Mouse (Mus musculus) forebrain, postnatal 0 days (tissue): ENCODE measurements at regions not wholly inside any gene's neighbourhood (a gene's known extent, or its start where the extent isn't known, plus 50 kb on each side); places are given as distances from the start of the nearest gene placed in this dataset.

ENCODE experiments used
- ATAC-seq: fragments of 200-750 bp; cut with Nextera tagmentation; 2 replicates; pipeline ENCODE4 v1.8.0; 2017; ENCODE audit warnings: mild to moderate bottlenecking, moderate library complexity
- DNase-seq: peaks from one replicate; pipeline ENCODE4 v3.0.0-alpha.2; 2015
- H3K27ac ChIP-seq: fragments of 300-500 bp; sonication (generic); 2 replicates; pipeline ENCODE4 v1.5.1; 2014; ENCODE audit warnings: low read depth, mild to moderate bottlenecking, antibody characterized with exemption, low read length, moderate library complexity, mixed read lengths
- H3K27me3 ChIP-seq: fragments of 300-500 bp; sonication (generic); 2 replicates; pipeline ENCODE4 v1.6.1; 2014; ENCODE audit warnings: mild to moderate bottlenecking, low read length, mixed read lengths; ENCODE audit not compliant: insufficient read depth
- H3K36me3 ChIP-seq: fragments of 300-500 bp; sonication (generic); 2 replicates; pipeline ENCODE4 v1.6.1; 2014; ENCODE audit warnings: mild to moderate bottlenecking, moderate library complexity; ENCODE audit not compliant: insufficient read depth
- H3K4me1 ChIP-seq: fragments of 300-500 bp; sonication (generic); 2 replicates; pipeline ENCODE4 v1.6.1; 2014; ENCODE audit warnings: antibody characterized with exemption; ENCODE audit not compliant: insufficient read depth
- H3K4me2 ChIP-seq: fragments of 300-500 bp; sonication (generic); 2 replicates; pipeline ENCODE4 v1.6.1; 2014; ENCODE audit warnings: low read depth, mild to moderate bottlenecking, moderate library complexity
- H3K4me3 ChIP-seq: fragments of 300-500 bp; sonication (generic); 2 replicates; pipeline ENCODE4 v1.5.1; 2014; ENCODE audit warnings: low read depth, low read length, mixed read lengths
- H3K9ac ChIP-seq: fragments of 300-500 bp; sonication (generic); 2 replicates; pipeline ENCODE4 v1.6.1; 2014; ENCODE audit warnings: mild to moderate bottlenecking
- H3K9me3 ChIP-seq: fragments of 300-500 bp; sonication (generic); 2 replicates; pipeline ENCODE4 v1.6.1; 2016; ENCODE audit warnings: low read length
- CTCF ChIP-seq: sonication (generic); IDR thresholded peaks from 2 replicates; pipeline ENCODE4 v1.5.1; 2016; ENCODE audit warnings: antibody characterized with exemption, control low read depth, low read depth
- whole genome bisulfite sequencing: fragments of 180-500 bp; shearing (Covaris S2); extraction: QIAGEN DNeasy Blood & Tissue Kit; methylation state at CpG from one replicate; pipeline ENCODE4 v1.1.7; 2014; 5-methylcytosine and 5-hydroxymethylcytosine counted together

GRCm38 (mm10) chr12:70588234-70588633, 135.3 kb downstream of the Tmx1 start:
- TF ChIP-seq CTCF = no peak
- 85% methylated on average over 3 of the region's 3 CpGs for WGBS
- Histone ChIP-seq H3K36me3 (no peaks in the 10 kb centered on the region), H3K27me3 (no peaks in the 10 kb centered on the region), H3K4me2 (no peak overlapping the region), H3K9me3 (no peaks in the 10 kb centered on the region), H3K27ac (no peak overlapping the region), H3K4me1 (no peaks in the 10 kb centered on the region), H3K4me3 (no peak overlapping the region), H3K9ac (no peak overlapping the region)
- no peak for ATAC-seq
- no peak for DNase-seq

- Histone ChIP-seq H3K4me1 (no peaks in the 10 kb centered on the region), H3K9me3 (no peaks in the 10 kb centered on the region), H3K9ac (no peak overlapping the region), H3K4me2 (no peak overlapping the region), H3K27me3 (no peaks in the 10 kb centered on the region), H3K27ac (no peak overlapping the region), H3K36me3 (no peaks in the 10 kb centered on the region), H3K4me3 (no peak overlapping the region)
- no peak; the same call in 1 of the 2 replicates for TF ChIP-seq CTCF
- WGBS = 76% methylated on average over 2 of the region's 2 CpGs
- ATAC-seq = no peak; the same call in 1 of the 2 replicates
- DNase-seq = no peak
Observed at GRCm38 (mm10) chr12:70589315-70589742, 136.4 kb downstream of the Tmx1 start.

GRCm38 (mm10) chr12:70590456-70591050, 137.7 kb downstream of the Tmx1 start:
- Histone ChIP-seq H3K27me3 (no peaks in the 10 kb centered on the region), H3K4me1 (no peaks in the 10 kb centered on the region), H3K4me3 (no peak overlapping the region), H3K9me3 (no peaks in the 10 kb centered on the region), H3K9ac (no peak overlapping the region), H3K36me3 (no peaks in the 10 kb centered on the region), H3K4me2 (no peak overlapping the region), H3K27ac (no peak overlapping the region)
- WGBS = 69% methylated on average over 12 of the region's 12 CpGs
- no peak for ATAC-seq
- no peak for DNase-seq
- no peak for TF ChIP-seq CTCF

GRCm38 (mm10) chr12:70592821-70593220, 139.9 kb downstream of the Tmx1 start:
- no peaks in the 10 kb centered on the region for H3K27me3 ChIP-seq
- H3K4me3 ChIP-seq = no peak overlapping the region
- no peak for ATAC-seq
- no peaks in the 10 kb centered on the region for H3K4me1 ChIP-seq
- no peaks in the 10 kb centered on the region for H3K9me3 ChIP-seq
- H3K27ac ChIP-seq = no peak overlapping the region
- WGBS = 85% methylated on average over 4 of the region's 4 CpGs
- DNase-seq = no peak
- TF ChIP-seq CTCF = no peak
- H3K4me2 ChIP-seq = no peak overlapping the region
- no peak overlapping the region for H3K9ac ChIP-seq
- no peaks in the 10 kb centered on the region for H3K36me3 ChIP-seq

- ATAC-seq (peak; percentile 36; the same call in 1 of the 2 replicates), DNase-seq (no peak)
- 75% methylated on average over 15 of the region's 15 CpGs for WGBS
- Histone ChIP-seq H3K4me2 (no peak overlapping the region), H3K4me1 (no peaks in the 10 kb centered on the region), H3K9me3 (no peaks in the 10 kb centered on the region), H3K27me3 (no peaks in the 10 kb centered on the region), H3K9ac (no peak overlapping the region), H3K27ac (no peak overlapping the region), H3K36me3 (no peaks in the 10 kb centered on the region), H3K4me3 (no peak overlapping the region)
- no peak for TF ChIP-seq CTCF
Observed at GRCm38 (mm10) chr12:70598211-70598701, 145.4 kb downstream of the Tmx1 start.

- WGBS = 80% methylated on average over 6 of the region's 6 CpGs
- Histone ChIP-seq H3K27me3 (no peaks in the 10 kb centered on the region), H3K4me3 (no peak overlapping the region)
Observed at GRCm38 (mm10) chr12:70599731-70600130, 146.8 kb downstream of the Tmx1 start.

GRCm38 (mm10) chr12:70603869-70604268, 151.0 kb downstream of the Tmx1 start:
- H3K27ac ChIP-seq = no peak overlapping the region
- WGBS = 81% methylated on average over 1 of the region's 1 CpGs

More at GRCm38 (mm10) chr12:70599731-70600130, 146.8 kb downstream of the Tmx1 start:
- DNase-seq (no peak), ATAC-seq (no peak)
- Histone ChIP-seq H3K9me3 (no peaks in the 10 kb centered on the region), H3K27ac (no peak overlapping the region), H3K9ac (no peak overlapping the region), H3K4me1 (no peaks in the 10 kb centered on the region), H3K36me3 (no peaks in the 10 kb centered on the region), H3K4me2 (no peak overlapping the region)
- TF ChIP-seq CTCF = peak; percentile 36; the same call in 1 of the 2 replicates

More at GRCm38 (mm10) chr12:70603869-70604268, 151.0 kb downstream of the Tmx1 start:
- DNase-seq (no peak), ATAC-seq (no peak)
- no peaks in the 10 kb centered on the region for H3K36me3 ChIP-seq
- TF ChIP-seq CTCF = no peak
- no peak overlapping the region for H3K4me3 ChIP-seq
- H3K4me2 ChIP-seq = no peak overlapping the region
- no peaks in the 10 kb centered on the region for H3K9me3 ChIP-seq
- H3K9ac ChIP-seq = no peak overlapping the region
- no peaks in the 10 kb centered on the region for H3K4me1 ChIP-seq
- H3K27me3 ChIP-seq = no peaks in the 10 kb centered on the region
